Mouse (Mus musculus): ENCODE measurements around the gene Otos.

Otos gene

GRCm38 (mm10) chr1:92634976-92635599 is 13.6 kb downstream of the Otos start:
- Histone ChIP-seq H3K4me3 (replicated peaks; ENCODE audit: low read length) (no peak overlapping the region), H3K4me1 (replicated peaks; ENCODE audit: low read depth, low read length) (peaks cover 23% of the 10 kb centered on the region), H3K27me3 (ENCODE audit: insufficient read depth, low read length) (no peaks in the 10 kb centered on the region), H3K9me3 (ENCODE audit: low read length) (no peaks in the 10 kb centered on the region), H3K36me3 (ENCODE audit: insufficient read depth, low read length) (peaks cover 45% of the 10 kb centered on the region)
- TF ChIP-seq CTCF (conservative IDR thresholded peaks at IDR 0.05; ENCODE audit: low read length), result no peak
- TF ChIP-seq NANOG (IDR thresholded peaks at IDR 0.05; ENCODE audit: borderline replicate concordance, low read length), result no peak
- TF ChIP-seq POU5F1 (IDR thresholded peaks at IDR 0.05; ENCODE audit: borderline replicate concordance, low read length), result no peak

- peaks cover 39% of the 10 kb centered on the region for H3K36me3 ChIP-seq (ENCODE audit: insufficient read depth, low read length)
- no peaks in the 10 kb centered on the region for H3K27me3 ChIP-seq (ENCODE audit: insufficient read depth, low read length)
- no peak overlapping the region for H3K4me3 ChIP-seq (replicated peaks; ENCODE audit: low read length)
- peaks cover 18% of the 10 kb centered on the region for H3K4me1 ChIP-seq (replicated peaks; ENCODE audit: low read depth, low read length)
- TF ChIP-seq NANOG (IDR thresholded peaks at IDR 0.05; ENCODE audit: borderline replicate concordance, low read length) (no peak), CTCF (conservative IDR thresholded peaks at IDR 0.05; ENCODE audit: low read length) (no peak), POU5F1 (IDR thresholded peaks at IDR 0.05; ENCODE audit: borderline replicate concordance, low read length) (no peak)
- no peaks in the 10 kb centered on the region for H3K9me3 ChIP-seq (ENCODE audit: low read length)
Measured at GRCm38 (mm10) chr1:92634569-92634968, 14.1 kb downstream of the Otos start.

- Histone ChIP-seq H3K36me3 (ENCODE audit: insufficient read depth, low read length) (peaks cover 31% of the 10 kb centered on the region), H3K4me1 (replicated peaks; ENCODE audit: low read depth, low read length) (peaks cover 10% of the 10 kb centered on the region), H3K9me3 (ENCODE audit: low read length) (no peaks in the 10 kb centered on the region), H3K4me3 (replicated peaks; ENCODE audit: low read length) (no peak overlapping the region), H3K27me3 (ENCODE audit: insufficient read depth, low read length) (no peaks in the 10 kb centered on the region)
- TF ChIP-seq NANOG (IDR thresholded peaks at IDR 0.05; ENCODE audit: borderline replicate concordance, low read length) (no peak), POU5F1 (IDR thresholded peaks at IDR 0.05; ENCODE audit: borderline replicate concordance, low read length) (no peak), CTCF (conservative IDR thresholded peaks at IDR 0.05; ENCODE audit: low read length) (no peak)
Measured at GRCm38 (mm10) chr1:92633726-92634125, 14.9 kb downstream of the Otos start.

- Histone ChIP-seq H3K4me3 (replicated peaks; ENCODE audit: low read length) (no peak overlapping the region), H3K36me3 (ENCODE audit: insufficient read depth, low read length) (peaks cover 23% of the 10 kb centered on the region), H3K9me3 (ENCODE audit: low read length) (no peaks in the 10 kb centered on the region), H3K27me3 (ENCODE audit: insufficient read depth, low read length) (no peaks in the 10 kb centered on the region), H3K4me1 (replicated peaks; ENCODE audit: low read depth, low read length) (peaks cover 5% of the 10 kb centered on the region; the same call in 1 of the 2 replicates)
- no peak for TF ChIP-seq POU5F1 (IDR thresholded peaks at IDR 0.05; ENCODE audit: borderline replicate concordance, low read length)
- TF ChIP-seq NANOG (IDR thresholded peaks at IDR 0.05; ENCODE audit: borderline replicate concordance, low read length), result no peak
- TF ChIP-seq CTCF (conservative IDR thresholded peaks at IDR 0.05; ENCODE audit: low read length), result no peak
Measured at GRCm38 (mm10) chr1:92632948-92633347, 15.7 kb downstream of the Otos start.

- no peaks in the 10 kb centered on the region for H3K27me3 ChIP-seq (ENCODE audit: insufficient read depth, low read length)
- no peak for TF ChIP-seq POU5F1 (IDR thresholded peaks at IDR 0.05; ENCODE audit: borderline replicate concordance, low read length)
- peaks cover 5% of the 10 kb centered on the region; the same call in 1 of the 2 replicates for H3K4me1 ChIP-seq (replicated peaks; ENCODE audit: low read depth, low read length)
- H3K9me3 ChIP-seq (ENCODE audit: low read length), result no peaks in the 10 kb centered on the region
- peaks cover 16% of the 10 kb centered on the region for H3K36me3 ChIP-seq (ENCODE audit: insufficient read depth, low read length)
- no peak overlapping the region for H3K4me3 ChIP-seq (replicated peaks; ENCODE audit: low read length)
Measured at GRCm38 (mm10) chr1:92632196-92632595, 16.4 kb downstream of the Otos start.

GRCm38 (mm10) chr1:92628227-92628626 is 20.4 kb downstream of the Otos start:
- Histone ChIP-seq H3K4me3 (replicated peaks; ENCODE audit: low read length) (no peak overlapping the region), H3K4me1 (replicated peaks; ENCODE audit: low read depth, low read length) (no peaks in the 10 kb centered on the region), H3K27me3 (ENCODE audit: insufficient read depth, low read length) (no peaks in the 10 kb centered on the region), H3K9me3 (ENCODE audit: low read length) (no peaks in the 10 kb centered on the region), H3K36me3 (ENCODE audit: insufficient read depth, low read length) (no peaks in the 10 kb centered on the region)
- TF ChIP-seq NANOG (IDR thresholded peaks at IDR 0.05; ENCODE audit: borderline replicate concordance, low read length), result no peak
- no peak for TF ChIP-seq CTCF (conservative IDR thresholded peaks at IDR 0.05; ENCODE audit: low read length)
- TF ChIP-seq POU5F1 (IDR thresholded peaks at IDR 0.05; ENCODE audit: borderline replicate concordance, low read length), result no peak

- Histone ChIP-seq H3K36me3 (ENCODE audit: insufficient read depth, low read length) (no peaks in the 10 kb centered on the region), H3K27me3 (ENCODE audit: insufficient read depth, low read length) (peaks cover 16% of the 10 kb centered on the region), H3K4me1 (replicated peaks; ENCODE audit: low read depth, low read length) (no peaks in the 10 kb centered on the region), H3K9me3 (ENCODE audit: low read length) (no peaks in the 10 kb centered on the region), H3K4me3 (replicated peaks; ENCODE audit: low read length) (no peak overlapping the region)
- no peak for TF ChIP-seq CTCF (conservative IDR thresholded peaks at IDR 0.05; ENCODE audit: low read length)
- TF ChIP-seq POU5F1 (IDR thresholded peaks at IDR 0.05; ENCODE audit: borderline replicate concordance, low read length), result no peak
- no peak for TF ChIP-seq NANOG (IDR thresholded peaks at IDR 0.05; ENCODE audit: borderline replicate concordance, low read length)
Measured at GRCm38 (mm10) chr1:92618360-92618759, 30.3 kb downstream of the Otos start.

GRCm38 (mm10) chr1:92617488-92617887 is 31.2 kb downstream of the Otos start, which contains the start of gene Olfr12:
Gene Olfr12 (plus strand): TSS chr1:92617788.
- H3K4me1 ChIP-seq (replicated peaks; ENCODE audit: low read depth, low read length), result no peaks in the 10 kb centered on the region
- H3K9me3 ChIP-seq (ENCODE audit: low read length), result no peaks in the 10 kb centered on the region
- H3K4me3 ChIP-seq (replicated peaks; ENCODE audit: low read length), result no peak within 1 kb of the TSS
- peaks cover 16% of the 10 kb centered on the region for H3K27me3 ChIP-seq (ENCODE audit: insufficient read depth, low read length)
- TF ChIP-seq NANOG (IDR thresholded peaks at IDR 0.05; ENCODE audit: borderline replicate concordance, low read length) (no peak), POU5F1 (IDR thresholded peaks at IDR 0.05; ENCODE audit: borderline replicate concordance, low read length) (no peak), CTCF (conservative IDR thresholded peaks at IDR 0.05; ENCODE audit: low read length) (no peak)
- H3K36me3 ChIP-seq (ENCODE audit: insufficient read depth, low read length), result no peaks in the 10 kb centered on the region

- H3K27me3 ChIP-seq (ENCODE audit: insufficient read depth, low read length), result peaks cover 23% of the 10 kb centered on the region
- no peak for TF ChIP-seq NANOG (IDR thresholded peaks at IDR 0.05; ENCODE audit: borderline replicate concordance, low read length)
- no peak for TF ChIP-seq POU5F1 (IDR thresholded peaks at IDR 0.05; ENCODE audit: borderline replicate concordance, low read length)
- TF ChIP-seq CTCF (conservative IDR thresholded peaks at IDR 0.05; ENCODE audit: low read length), result no peak
Measured at GRCm38 (mm10) chr1:92616046-92616445, 32.6 kb downstream of the Otos start.

More at GRCm38 (mm10) chr1:92616046-92616445, 32.6 kb downstream of the Otos start:
- H3K4me1 ChIP-seq (replicated peaks; ENCODE audit: low read depth, low read length), result no peaks in the 10 kb centered on the region
- H3K9me3 ChIP-seq (ENCODE audit: low read length), result no peaks in the 10 kb centered on the region
- no peak overlapping the region for H3K4me3 ChIP-seq (replicated peaks; ENCODE audit: low read length)
- H3K36me3 ChIP-seq (ENCODE audit: insufficient read depth, low read length), result no peaks in the 10 kb centered on the region

All from E14TG2a.4 (cell line).